Mouse (Mus musculus) testis, postnatal 14 days (tissue): ENCODE data around the gene Utp6.

Experiments used
- DNase-seq: peaks from one replicate; pipeline ENCODE4 v3.0.0; 2021; ENCODE audit warnings: low spot score

Gene Utp6

GRCm38 (mm10) chr11:79961346-79962124 is 655 bp downstream of the Utp6 start:
- DNase-seq = no peak

GRCm38 (mm10) chr11:79947265-79947664 is 14.9 kb downstream of the Utp6 start:
- no peak for DNase-seq

GRCm38 (mm10) chr11:79943601-79944000 is 18.6 kb downstream of the Utp6 start:
- no peak for DNase-seq

GRCm38 (mm10) chr11:79943136-79943535 is 19.1 kb downstream of the Utp6 start:
- DNase-seq = peak; percentile 53

GRCm38 (mm10) chr11:79935766-79936165 is 26.4 kb downstream of the Utp6 start:
- DNase-seq = no peak

DNA sequence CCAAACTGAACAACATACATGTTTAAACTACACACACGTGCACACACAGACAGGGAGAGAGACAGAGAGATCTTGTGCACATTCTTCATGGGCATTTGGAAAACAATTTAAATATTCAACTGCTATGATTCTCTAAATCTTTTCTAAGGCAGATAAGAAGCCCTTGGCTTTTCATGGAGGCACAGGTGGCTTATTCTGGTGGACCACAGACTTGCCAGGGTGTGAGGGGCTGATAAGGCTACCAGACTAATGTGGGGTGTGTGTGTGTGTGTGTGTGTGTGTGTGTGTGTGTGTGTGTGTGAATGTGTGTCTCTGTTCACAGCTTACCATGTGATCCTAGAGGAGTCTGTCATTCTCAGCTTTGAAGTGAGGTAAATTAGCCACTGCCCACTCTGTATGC is 39.4 kb downstream of the Utp6 start:
- DNase-seq = no peak

DNA sequence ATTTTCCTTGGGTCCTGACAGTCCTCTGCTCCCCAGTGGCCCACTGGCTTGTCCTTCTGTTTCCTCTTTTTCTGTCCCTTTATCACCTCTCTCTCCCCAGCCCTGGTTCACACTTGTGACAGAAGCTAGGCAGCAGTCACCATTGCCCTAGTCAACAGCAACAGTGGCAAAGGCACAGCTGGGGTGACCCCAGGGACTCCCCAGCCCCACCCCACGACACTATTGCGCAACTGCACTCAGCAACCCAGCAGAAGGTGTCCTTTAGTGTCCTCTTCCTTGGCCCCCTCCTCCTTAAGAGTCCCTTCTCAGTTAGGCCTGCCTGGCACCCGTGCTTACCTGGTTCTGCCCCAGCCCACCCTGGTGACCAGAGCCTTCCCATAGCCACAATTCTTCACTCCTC is 40.0 kb downstream of the Utp6 start:
- DNase-seq = no peak

DNA sequence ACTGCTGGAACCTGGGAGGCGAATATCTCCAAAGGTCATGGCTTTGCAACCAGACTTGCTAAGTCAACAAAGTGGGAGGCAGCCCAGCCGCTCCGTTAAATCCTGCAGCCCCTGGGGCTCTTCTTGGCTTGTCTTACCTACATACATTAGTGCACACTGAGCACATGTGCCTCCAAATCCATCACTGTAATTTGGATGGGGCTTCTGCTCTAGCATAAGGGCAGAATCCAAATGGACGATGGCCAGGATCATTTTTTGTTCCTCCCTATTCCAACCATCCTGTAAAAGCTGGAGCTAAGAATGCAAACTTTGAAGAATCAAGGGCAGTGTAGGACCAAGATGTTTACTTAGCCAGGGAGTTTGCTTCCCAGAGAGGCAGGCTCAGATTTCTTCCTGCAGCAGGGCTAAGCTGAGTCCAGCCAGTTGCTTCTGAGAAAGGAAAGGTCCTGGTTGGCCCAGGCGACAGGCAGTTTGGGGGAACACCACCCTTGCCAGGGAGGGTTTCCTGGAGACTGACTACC is 41.6 kb downstream of the Utp6 start:
- no peak for DNase-seq

- peak; percentile 72 for DNase-seq
Measured at GRCm38 (mm10) chr11:79919685-79920504, 42.3 kb downstream of the Utp6 start.

- no peak for DNase-seq
Measured at GRCm38 (mm10) chr11:79915696-79916349, 46.4 kb downstream of the Utp6 start.

GRCm38 (mm10) chr11:79908600-79909483 is 53.3 kb downstream of the Utp6 start:
- peak; percentile 24 for DNase-seq

DNA sequence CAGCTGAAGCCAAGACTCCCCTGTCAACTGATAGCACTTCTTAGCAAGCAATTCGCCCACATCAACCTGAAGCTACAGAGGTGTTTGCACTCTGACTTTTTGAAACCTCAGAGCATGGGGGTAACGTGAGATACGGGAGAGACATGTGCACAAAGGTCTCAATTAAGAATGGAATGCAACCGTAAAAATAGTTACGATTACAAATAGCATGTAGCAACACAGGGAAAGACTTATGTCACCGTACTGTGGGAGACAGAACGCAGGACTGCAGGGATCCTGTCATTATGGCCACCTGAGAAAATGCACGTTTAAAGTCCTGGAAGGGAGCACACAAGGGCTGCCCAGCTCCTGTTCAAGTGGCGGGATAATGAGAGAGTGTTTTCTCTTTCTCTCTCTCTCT is 55.3 kb downstream of the Utp6 start:
- no peak for DNase-seq

DNA sequence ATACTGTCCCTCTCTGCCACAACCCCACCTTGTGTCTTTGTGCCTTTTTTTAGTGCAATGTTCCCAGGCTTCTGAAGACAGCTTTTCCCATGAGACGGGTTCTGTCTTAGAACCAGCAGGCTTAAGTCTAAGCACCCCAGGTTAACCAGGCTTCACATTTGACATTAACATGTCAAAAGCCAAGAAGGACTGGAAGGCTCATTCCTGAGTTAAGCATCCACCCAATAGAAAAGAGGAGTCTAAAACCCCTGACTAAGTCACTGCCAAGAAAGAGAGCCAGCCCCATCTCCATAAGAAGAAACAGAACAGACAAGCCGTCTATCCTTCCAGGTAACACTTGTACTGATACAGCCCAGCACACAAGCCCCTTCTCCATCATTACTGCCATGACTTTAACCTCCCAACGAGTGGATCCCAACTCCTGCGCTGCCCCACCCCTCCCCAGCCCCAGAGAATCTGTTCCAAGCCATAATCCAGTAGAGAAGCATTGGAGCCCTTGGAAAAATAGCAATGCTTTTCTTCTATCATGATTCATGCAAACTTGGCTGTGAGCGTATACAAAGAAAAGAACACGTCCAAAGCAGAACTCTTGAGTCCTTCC is 59.2 kb downstream of the Utp6 start:
- DNase-seq = no peak

- no peak for DNase-seq
Measured at GRCm38 (mm10) chr11:79901146-79901545, 61.0 kb downstream of the Utp6 start.

- no peak for DNase-seq
Measured at GRCm38 (mm10) chr11:79892259-79892658, 69.9 kb downstream of the Utp6 start.

DNA sequence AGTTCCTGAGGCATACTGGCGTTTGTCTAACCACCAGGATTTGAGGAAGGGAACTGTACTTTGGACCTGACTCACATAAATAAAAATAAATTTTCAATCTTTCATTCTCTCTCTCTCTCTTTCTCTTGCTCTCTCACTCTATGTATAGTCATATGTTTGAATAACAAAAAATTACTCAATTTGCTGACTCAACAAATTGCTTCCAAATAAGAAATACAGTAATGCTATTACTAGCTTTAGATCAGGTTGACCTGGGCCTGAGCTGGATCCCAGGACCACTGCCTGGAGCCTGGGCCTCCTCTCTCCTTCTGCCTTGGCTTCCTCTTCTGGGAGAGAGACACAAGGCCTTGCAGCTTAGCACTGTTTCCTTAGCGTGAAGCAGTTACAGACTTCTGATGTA is 71.4 kb downstream of the Utp6 start:
- DNase-seq = no peak

- DNase-seq = no peak
Measured at GRCm38 (mm10) chr11:79886961-79887360, 75.2 kb downstream of the Utp6 start.

DNA sequence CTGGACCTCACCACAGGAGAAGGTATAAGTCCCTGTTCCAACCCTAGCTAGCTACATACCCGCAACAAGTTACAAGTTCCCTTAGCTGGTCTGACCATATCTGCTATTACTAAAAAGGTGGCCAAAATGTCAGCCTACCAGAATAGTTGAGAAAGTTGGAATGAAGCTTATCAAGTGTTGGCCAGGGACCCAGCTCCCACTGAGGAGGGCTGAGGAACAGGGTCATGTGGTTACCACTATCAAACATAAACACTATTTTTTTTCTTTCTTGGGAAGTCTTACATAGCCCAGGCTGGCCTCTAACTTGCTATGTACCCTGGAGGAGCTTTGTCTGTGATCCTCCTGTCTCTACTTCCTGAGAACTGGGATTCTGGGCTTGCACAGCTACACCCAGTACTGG is 75.8 kb downstream of the Utp6 start:
- no peak for DNase-seq

DNA sequence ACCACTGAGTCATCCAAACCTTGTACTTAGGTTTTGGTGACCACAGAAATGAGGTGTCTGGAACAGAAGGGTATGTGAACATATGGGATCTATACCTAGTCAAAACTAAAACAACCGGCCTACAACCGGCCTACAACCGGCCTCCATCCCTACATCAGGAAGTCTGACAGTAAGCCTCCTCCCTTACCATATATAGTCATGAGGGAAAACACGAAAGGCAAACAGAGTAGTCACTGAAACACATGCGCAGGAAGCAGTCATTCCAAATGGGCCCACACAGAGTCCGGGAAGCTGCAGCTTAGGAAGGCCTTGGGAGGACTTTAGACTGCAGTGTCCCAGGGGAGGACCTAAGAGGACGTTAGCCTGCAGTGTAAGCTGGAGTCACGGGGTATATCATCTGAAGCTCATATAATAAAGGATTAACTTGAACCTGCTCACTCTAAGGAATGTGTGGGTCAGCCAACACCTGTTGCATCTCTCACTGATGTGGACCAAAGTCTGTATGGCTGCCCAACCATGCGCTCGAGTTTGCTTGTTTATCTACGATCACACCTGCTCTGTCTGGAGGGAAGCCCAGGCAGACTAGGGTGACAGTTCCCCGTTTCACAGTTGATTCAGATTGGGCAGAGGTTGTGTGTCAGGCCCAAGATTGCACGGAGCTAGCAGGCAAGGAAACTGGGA is 76.3 kb downstream of the Utp6 start:
- no peak for DNase-seq

DNA sequence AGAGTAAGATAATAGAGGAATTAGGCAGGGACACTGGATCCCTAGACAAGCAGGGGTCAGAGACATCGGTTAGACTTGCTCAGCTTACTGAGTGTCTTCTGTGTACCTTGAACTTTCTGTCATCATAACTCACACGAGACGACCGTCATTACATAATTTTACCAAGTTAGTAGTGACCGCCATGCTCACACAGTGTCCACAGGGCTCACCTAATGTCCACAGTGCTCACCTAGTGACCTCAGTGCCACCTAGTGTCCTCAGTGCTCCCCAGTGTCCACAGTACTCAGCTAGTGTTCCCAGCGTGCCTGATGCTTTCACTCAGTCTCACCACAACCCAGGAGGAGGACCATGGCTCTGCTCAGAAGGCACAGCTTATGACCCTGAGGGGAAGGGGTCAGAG is 77.4 kb downstream of the Utp6 start:
- no peak for DNase-seq
